Mouse (Mus musculus) liver, postnatal 0 days (tissue): Measurements from ENCODE around the gene Eral1. TPM values are rescaled to one million over a fixed set of nuclear protein-coding genes. Genes with fewer than 3 reads are reported as not detected.

Source experiments
- ATAC-seq: fragments of 200-750 bp; cut with Nextera tagmentation; 2 replicates; pipeline ENCODE4 v1.8.0; 2017; ENCODE audit warnings: mild to moderate bottlenecking, moderate library complexity
- DNase-seq: peaks from one replicate; pipeline ENCODE4 v3.0.0-alpha.2; 2016
- H3K27ac ChIP-seq: fragments of 300-500 bp; sonication (generic); 2 replicates; pipeline ENCODE4 v1.5.1; 2014; ENCODE audit warnings: antibody characterized with exemption, moderate library complexity, mild to moderate bottlenecking, low read depth
- H3K27me3 ChIP-seq: fragments of 300-500 bp; sonication (generic); 2 replicates; pipeline ENCODE4 v1.6.1; 2014; ENCODE audit warnings: low read length, control low read depth, mixed read lengths; ENCODE audit not compliant: insufficient read depth
- H3K36me3 ChIP-seq: fragments of 300-500 bp; sonication (generic); replicated peaks from 2 replicates; pipeline ENCODE4 v1.6.1; 2014; ENCODE audit warnings: mild to moderate bottlenecking, control low read depth, low read length, moderate library complexity, mixed read lengths; ENCODE audit not compliant: insufficient read depth
- H3K4me1 ChIP-seq: fragments of 300-500 bp; sonication (generic); 2 replicates; pipeline ENCODE4 v1.6.1; 2014; ENCODE audit warnings: antibody characterized with exemption, mild to moderate bottlenecking, control low read depth; ENCODE audit not compliant: insufficient read depth
- H3K4me2 ChIP-seq: fragments of 300-500 bp; sonication (generic); 2 replicates; pipeline ENCODE4 v1.6.1; 2014; ENCODE audit warnings: low read depth, mild to moderate bottlenecking, low read length, moderate library complexity, mixed read lengths
- H3K4me3 ChIP-seq: fragments of 300-500 bp; sonication (generic); 2 replicates; pipeline ENCODE4 v1.5.1; 2014; ENCODE audit warnings: low read depth, low read length
- H3K9ac ChIP-seq: fragments of 300-500 bp; sonication (generic); replicated peaks from 2 replicates; pipeline ENCODE4 v1.6.1; 2014; ENCODE audit warnings: mild to moderate bottlenecking, moderate library complexity
- H3K9me3 ChIP-seq: fragments of 300-500 bp; sonication (generic); 2 replicates; pipeline ENCODE4 v1.6.1; 2016; ENCODE audit warnings: mild to moderate bottlenecking, control low read depth, low read length, mixed read lengths
- CTCF ChIP-seq: sonication (generic); IDR thresholded peaks from 2 replicates; pipeline ENCODE4 v1.5.1; 2016; ENCODE audit warnings: antibody characterized with exemption, low read depth
- EP300 ChIP-seq: IDR thresholded peaks from 2 replicates; pipeline ENCODE4 v1.6.1; 2016; ENCODE audit warnings: antibody characterized with exemption, low read depth, mild to moderate bottlenecking
- WGBS: fragments of 180-500 bp; shearing (Covaris S2); extraction: QIAGEN DNeasy Blood & Tissue Kit; methylation state at CpG from one replicate; pipeline ENCODE4 v1.1.7; 2014; ENCODE audit not compliant: insufficient replicate concordance; 5-methylcytosine and 5-hydroxymethylcytosine counted together
- polyA plus RNA-seq: library from polyadenylated mRNA; unstranded; fragments of >200 nt; fragmentation: Nextera tagmentation; extraction: Ambion mirVana; gene quantifications from 2 replicates; pipeline ENCODE4 v1.2.1, GENCODE M21; 2015

The Eral1 gene
- polyA plus RNA-seq, 1 experiment from 2014 or later, result 10.6 TPM

- WGBS, result 2% methylated on average over 50 of the region's 55 CpGs
- peak within 1 kb of the TSS; percentile 75 for H3K4me3 ChIP-seq
- TF ChIP-seq CTCF, result peak; percentile 41
- TF ChIP-seq EP300, result no peak
- no peaks in the 10 kb centered on the region for H3K27me3 ChIP-seq
- peak within 1 kb of the TSS; percentile 86 for H3K27ac ChIP-seq
- ATAC-seq (peak; percentile 83), DNase-seq (peak; percentile 79)
- H3K9ac ChIP-seq, result peak within 1 kb of the TSS; percentile 80
- H3K9me3 ChIP-seq, result no peaks in the 10 kb centered on the region
- H3K4me1 ChIP-seq, result peaks cover 23% of the 10 kb centered on the region
- peaks cover 7% of the 10 kb centered on the region; the same call in 1 of the 2 replicates for H3K36me3 ChIP-seq
- H3K4me2 ChIP-seq, result peak within 1 kb of the TSS; percentile 94
Measured at GRCm38 (mm10) chr11:78037831-78038752, 42.1 kb downstream of the Eral1 start, which contains the start of gene Flot2. Gene Flot2 (plus strand): TSS chr11:78037931.

GRCm38 (mm10) chr11:78036791-78037190 is 43.4 kb downstream of the Eral1 start:
- TF ChIP-seq EP300 (no peak), CTCF (no peak)
- WGBS, result 87% methylated on average over 10 of the region's 10 CpGs
- peaks cover 34% of the 10 kb centered on the region for H3K4me1 ChIP-seq
- H3K27me3 ChIP-seq, result no peaks in the 10 kb centered on the region
- H3K27ac ChIP-seq, result no peak overlapping the region
- no peak overlapping the region for H3K4me3 ChIP-seq
- no peak overlapping the region for H3K9ac ChIP-seq
- DNase-seq (no peak), ATAC-seq (no peak)
- peaks cover 7% of the 10 kb centered on the region; the same call in 1 of the 2 replicates for H3K36me3 ChIP-seq
- H3K4me2 ChIP-seq, result no peak overlapping the region
- no peaks in the 10 kb centered on the region for H3K9me3 ChIP-seq

GRCm38 (mm10) chr11:78033931-78034617 is 46.1 kb downstream of the Eral1 start:
- ATAC-seq, result no peak
- Histone ChIP-seq H3K27ac (no peak overlapping the region), H3K4me3 (no peak overlapping the region), H3K36me3 (peaks cover 14% of the 10 kb centered on the region), H3K9ac (no peak overlapping the region), H3K27me3 (no peaks in the 10 kb centered on the region), H3K4me1 (peaks cover 41% of the 10 kb centered on the region), H3K4me2 (0 out of 2 replicates have a peak overlapping the region, but pooled peaks have one; percentile 5), H3K9me3 (no peaks in the 10 kb centered on the region)
- DNase-seq, result no peak
- WGBS, result 91% methylated on average over 23 of the region's 23 CpGs
- no peak for TF ChIP-seq CTCF
- TF ChIP-seq EP300, result no peak

DNA sequence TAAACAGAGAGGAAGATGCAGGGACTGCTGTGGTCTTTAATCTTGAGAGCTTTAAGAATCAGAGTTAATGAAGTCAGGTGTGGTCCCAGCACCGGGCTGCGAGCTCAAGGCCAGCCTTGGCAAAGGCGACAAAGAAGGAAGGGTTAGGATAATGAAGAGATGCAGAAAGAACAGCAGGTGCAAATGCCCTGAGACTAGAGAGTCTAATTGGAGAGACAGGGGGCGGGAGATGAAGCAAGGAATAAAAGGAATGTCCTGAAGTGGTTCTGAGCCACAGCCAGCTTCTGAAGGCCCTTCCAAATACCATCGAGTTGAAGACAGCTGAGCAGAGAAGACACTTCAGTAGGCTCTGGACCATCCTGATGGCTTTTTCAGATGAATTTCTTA is 47.4 kb downstream of the Eral1 start:
- Histone ChIP-seq H3K36me3 (peaks cover 22% of the 10 kb centered on the region), H3K27ac (peak overlapping the region; percentile 79), H3K4me3 (peak overlapping the region; percentile 63), H3K4me1 (peaks cover 29% of the 10 kb centered on the region), H3K4me2 (peak overlapping the region; percentile 96), H3K27me3 (no peaks in the 10 kb centered on the region), H3K9me3 (no peaks in the 10 kb centered on the region), H3K9ac (peak overlapping the region; percentile 77)
- TF ChIP-seq CTCF (no peak), EP300 (no peak)
- 18% methylated on average over 5 of the region's 5 CpGs for WGBS
- DNase-seq (no peak), ATAC-seq (no peak)

DNA sequence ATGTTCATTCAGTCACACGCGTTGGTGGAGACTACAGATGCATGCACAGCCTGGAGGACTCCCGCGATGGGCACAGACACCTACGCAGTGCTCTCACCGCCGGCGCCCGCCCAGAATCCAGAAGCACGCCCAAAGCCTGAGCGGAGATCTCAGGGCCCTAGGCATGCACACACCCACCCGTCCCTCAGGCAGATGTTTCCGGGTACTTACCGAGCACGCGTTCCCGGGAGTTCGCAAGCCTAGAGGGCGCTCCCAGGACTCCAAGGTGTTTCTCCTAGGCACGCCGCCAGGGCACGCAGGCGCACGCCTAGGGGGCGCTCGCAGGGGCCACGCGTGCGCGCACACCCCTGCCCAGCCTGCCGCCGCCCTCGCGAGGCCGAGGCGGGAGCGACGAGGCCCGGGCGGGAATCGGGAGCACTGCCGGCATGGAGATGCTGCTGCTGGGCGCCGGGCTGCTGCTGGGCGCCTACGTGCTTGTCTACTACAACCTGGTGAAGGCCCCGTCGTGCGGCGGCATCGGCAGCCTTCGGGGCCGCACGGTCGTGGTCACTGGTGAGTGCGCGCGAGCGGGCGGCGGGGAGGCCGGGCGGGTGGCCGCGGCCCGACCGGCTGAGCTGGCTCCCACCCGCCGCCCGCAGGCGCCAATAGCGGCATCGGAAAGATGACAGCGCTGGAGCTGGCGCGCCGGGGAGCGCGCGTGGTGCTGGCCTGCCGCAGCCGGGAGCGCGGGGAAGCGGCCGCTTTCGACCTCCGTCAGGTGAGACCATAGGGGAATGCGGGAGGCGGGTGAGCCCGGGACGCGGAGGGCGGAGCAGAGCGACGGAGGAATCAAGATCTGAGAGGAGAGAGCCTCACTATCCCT is 48.0 kb downstream of the Eral1 start, which contains the start of gene Dhrs13:
TSS of gene Dhrs13 (plus strand) at position 334 of the 862 bp plus-strand sequence.
- WGBS, result under 1% methylated on average over 93 of the region's 96 CpGs
- ATAC-seq, result peak; percentile 93
- H3K36me3 ChIP-seq, result peaks cover 28% of the 10 kb centered on the region

More for the DNA sequence above, 48.0 kb downstream of the Eral1 start, which contains the start of gene Dhrs13:
- Histone ChIP-seq H3K4me3 (peak within 1 kb of the TSS; percentile 63), H3K4me1 (peaks cover 23% of the 10 kb centered on the region), H3K9ac (peak within 1 kb of the TSS; percentile 77), H3K4me2 (peak within 1 kb of the TSS; percentile 96), H3K9me3 (no peaks in the 10 kb centered on the region), H3K27ac (peak within 1 kb of the TSS; percentile 79), H3K27me3 (no peaks in the 10 kb centered on the region)
- peak; percentile 94 for TF ChIP-seq CTCF
- no peak for TF ChIP-seq EP300
- peak; percentile 94 for DNase-seq
